Mouse (Mus musculus) myocyte (in vitro differentiated cells): ENCODE results near the gene Cdc6.

Experiments
- MAX ChIP-seq: IDR thresholded peaks from one replicate; pipeline ENCODE4 v1.6.1; 2011; ENCODE audit warnings: low read depth, mild to moderate bottlenecking, control low read depth
- POLR2A ChIP-seq: IDR thresholded peaks from one replicate; pipeline ENCODE4 v1.6.1; 2011; ENCODE audit warnings: low read depth, mild to moderate bottlenecking, control low read depth, moderate library complexity; ENCODE audit not compliant: insufficient read length
- POLR2AphosphoS2 ChIP-seq: IDR thresholded peaks from one replicate; pipeline ENCODE4 v1.6.1; 2011; ENCODE audit warnings: low read depth, control low read depth; ENCODE audit not compliant: insufficient read length
- TCF12 ChIP-seq: IDR thresholded peaks from one replicate; pipeline ENCODE4 v1.6.1; 2011; ENCODE audit warnings: mild to moderate bottlenecking, control low read depth; ENCODE audit not compliant: poor library complexity, insufficient read depth, severe bottlenecking
- USF1 ChIP-seq: IDR thresholded peaks from one replicate; pipeline ENCODE4 v1.6.1; 2011; ENCODE audit warnings: low read depth, mild to moderate bottlenecking, control low read depth, moderate library complexity

- TF ChIP-seq POLR2A, result no peak
- no peak for TF ChIP-seq TCF12
- no peak for TF ChIP-seq MAX
- TF ChIP-seq POLR2AphosphoS2, result no peak
- TF ChIP-seq USF1, result no peak
Measured at GRCm38 (mm10) chr11:98914196-98914595, 6.6 kb downstream of the Cdc6 start.
